Mouse (Mus musculus) layer of hippocampus, postnatal 14 days (tissue): ENCODE measurements at regions not wholly inside any gene's neighbourhood (a gene's known extent, or its start where the extent isn't known, plus 50 kb on each side); places are given as distances from the start of the nearest gene placed in this dataset.

Source experiments
- DNase-seq, 2 experiments: peaks; one replicate each; pipeline ENCODE4 v3.0.0; 2021 to 2022; ENCODE audit warnings: low spot score in 2 of 2, mixed read lengths in 1 of 2

DNA sequence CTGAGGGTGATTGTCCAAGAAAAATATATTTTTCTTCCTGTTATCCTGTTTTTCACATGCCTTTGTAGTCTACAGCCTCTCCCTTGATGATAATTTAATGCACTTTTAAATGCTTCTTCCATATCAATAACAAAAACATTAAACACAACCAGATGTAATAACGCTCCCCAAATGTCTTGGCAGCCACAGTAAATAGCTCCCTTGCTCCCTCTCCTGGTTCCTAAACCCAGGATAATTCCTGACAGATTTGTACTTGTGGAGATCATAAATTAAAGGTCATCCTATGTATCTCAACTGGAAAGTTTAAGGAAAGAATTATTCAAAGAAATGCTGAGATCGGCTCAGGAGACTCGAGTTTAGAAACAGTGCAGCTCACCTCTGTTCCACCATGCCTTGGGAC, 306.6 kb downstream of the Arl4a start:
- no peak for DNase-seq

DNA sequence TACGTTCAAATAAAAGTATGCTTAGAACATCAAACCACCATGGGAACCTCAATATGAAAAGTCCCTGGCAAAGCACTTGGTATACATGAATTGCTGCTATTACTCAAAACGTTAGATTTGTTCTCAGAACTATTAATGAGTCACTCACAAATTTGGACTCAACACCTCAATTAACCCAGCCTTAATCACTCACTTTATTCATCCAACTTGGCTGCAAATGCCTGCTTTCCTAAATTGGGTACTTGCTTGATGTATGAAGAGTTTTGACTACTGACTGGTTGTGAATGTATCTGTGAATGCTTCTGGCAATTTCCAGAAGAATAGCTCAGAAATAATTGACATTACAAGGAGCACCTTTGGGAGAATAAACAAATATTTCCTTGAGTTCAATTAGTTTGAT, 308.6 kb downstream of the Arl4a start:
- no peak for DNase-seq

DNA sequence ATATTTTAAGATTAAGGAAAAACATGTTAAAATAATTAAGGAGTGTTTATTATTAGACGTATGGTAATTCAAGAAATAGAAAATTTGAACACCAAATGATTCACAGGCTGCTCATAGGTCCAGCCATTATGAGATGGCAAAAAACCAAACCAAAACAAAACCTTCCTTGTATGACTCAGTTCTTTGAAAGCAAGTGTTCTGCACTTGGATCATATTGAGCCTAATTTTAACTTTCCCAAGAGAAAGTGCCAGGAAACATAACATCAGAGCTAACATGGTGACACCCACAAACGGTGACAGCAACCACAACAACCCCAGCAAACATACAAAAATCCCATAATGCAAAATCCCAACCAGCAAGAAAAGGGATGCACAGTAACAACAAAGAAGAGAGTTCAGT, 313.7 kb downstream of the Arl4a start:
- no peak for DNase-seq

DNA sequence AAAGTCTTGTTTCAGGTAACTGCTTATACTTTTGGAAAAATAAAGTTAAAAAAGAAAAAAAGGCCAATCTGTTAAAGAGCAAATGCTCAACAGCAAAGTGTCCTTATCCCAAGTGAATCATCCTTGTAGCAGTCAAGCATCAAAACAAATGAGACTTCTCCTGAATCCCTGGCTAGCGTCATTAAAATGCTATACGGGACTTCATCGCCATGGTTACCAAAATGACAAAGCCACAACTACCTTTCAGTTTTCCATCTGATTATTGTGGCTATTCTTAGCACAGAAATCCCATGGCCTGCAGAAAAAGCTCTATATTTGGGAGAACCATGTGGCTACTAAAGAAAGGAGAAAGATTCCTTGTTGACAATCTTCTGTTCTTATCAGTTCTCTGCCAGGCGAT, 322.7 kb downstream of the Arl4a start:
- no peak for DNase-seq

DNA sequence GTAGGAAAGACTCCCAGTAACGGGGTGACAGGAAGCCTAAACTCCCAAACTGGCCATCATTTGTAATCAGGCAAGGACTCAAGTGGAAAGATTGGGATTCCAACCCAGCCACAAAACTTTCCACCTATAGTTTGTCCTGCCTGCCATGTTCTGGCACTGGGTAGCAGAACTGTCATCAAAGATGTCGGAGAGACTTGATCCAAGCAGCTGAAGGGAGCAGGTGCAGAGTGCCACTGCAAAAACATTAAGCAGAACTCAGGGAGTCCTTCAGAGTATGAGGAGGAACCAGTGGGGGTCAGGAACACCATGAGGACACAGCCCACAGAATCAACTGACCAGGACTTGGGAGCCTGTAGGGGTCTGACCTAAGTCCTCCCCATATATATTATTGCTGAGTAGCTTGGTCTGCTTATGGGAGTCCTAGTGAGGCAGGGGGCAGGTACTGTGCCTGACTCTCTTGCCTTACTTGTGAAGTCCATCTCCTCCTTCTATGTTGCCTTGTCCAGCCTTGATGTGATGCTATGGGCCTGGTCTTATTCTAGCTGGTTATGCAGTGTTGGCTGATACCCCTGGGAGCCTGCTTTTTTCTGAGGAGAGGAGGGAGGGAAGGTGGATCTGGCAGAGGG, 323.5 kb downstream of the Arl4a start:
- no peak for DNase-seq

DNA sequence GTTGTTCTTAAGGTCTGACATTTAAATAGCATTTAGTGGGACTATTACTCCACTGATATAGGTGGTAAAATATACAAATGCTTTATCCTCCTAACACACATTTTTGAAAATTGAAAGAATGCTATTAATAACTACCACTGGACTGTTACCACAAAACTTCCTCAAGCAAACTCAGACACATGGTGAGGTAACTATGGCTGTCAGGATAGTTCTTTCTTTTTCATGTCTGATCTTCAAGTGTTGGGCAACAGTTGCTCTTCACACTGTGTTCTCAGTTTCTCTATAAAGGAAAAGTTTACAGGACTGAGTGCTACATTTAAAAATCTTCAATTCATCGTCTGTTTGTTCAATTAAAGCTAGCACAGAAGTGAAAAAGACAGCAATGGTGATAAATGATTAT, 326.0 kb downstream of the Arl4a start:
- DNase-seq, result no peak

DNA sequence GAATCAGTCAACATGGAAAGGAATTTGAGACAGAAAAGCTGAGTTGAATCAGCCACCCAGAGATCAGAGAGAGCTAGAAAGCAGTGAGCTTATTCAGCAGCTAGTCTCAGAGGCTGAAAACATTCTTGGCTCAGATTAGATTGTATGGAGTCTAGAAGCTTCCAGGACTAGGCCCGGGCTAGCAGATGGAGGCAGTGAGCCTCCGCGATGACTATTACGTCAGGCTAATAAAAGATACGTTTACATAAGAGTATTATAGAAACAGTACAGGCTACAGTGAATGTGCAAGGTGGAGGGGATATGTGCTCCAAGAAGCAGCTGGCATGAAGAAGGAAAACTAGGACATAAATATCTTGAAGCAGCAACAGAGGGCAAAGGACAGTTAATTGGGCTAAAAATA, 328.0 kb downstream of the Arl4a start:
- DNase-seq, result no peak

DNA sequence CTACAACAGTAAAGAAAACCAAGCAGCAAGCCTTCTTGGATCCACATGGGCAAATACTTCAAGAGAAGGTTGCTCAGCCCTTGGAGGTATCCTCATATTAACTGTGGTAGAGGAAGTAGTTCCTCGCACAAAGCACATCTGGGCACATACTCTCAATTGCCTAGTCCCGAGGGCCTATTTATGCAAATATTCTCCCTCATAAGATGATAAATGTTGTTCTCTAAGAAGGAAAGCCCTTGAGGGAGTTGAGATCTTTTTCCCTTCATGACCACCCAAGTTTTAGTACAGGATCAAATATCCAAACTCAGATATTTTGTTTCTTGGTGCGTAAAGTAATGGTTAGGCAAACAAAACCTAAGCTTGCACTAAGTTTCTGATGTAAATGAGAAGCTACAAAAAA, 340.6 kb downstream of the Arl4a start:
- DNase-seq, result no peak

DNA sequence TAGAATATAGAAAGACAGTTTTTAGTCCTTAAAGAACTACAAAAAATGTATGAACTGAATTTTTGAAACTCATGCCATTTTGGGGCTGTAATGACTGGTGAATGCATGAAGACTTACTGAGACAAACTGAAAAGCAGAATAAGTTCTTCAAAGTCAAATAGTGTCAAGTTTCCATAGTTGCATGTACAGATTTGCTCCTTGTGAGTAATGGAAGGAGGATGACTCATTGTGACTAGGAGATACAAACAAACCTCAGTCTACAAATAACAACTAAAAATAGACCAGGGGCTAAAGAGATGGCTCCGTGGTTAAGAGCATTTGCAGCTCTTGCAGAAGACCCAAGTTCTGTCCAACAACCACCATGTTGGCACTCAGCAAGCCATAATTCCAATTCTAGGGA, 342.5 kb downstream of the Arl4a start:
- DNase-seq, result no peak

DNA sequence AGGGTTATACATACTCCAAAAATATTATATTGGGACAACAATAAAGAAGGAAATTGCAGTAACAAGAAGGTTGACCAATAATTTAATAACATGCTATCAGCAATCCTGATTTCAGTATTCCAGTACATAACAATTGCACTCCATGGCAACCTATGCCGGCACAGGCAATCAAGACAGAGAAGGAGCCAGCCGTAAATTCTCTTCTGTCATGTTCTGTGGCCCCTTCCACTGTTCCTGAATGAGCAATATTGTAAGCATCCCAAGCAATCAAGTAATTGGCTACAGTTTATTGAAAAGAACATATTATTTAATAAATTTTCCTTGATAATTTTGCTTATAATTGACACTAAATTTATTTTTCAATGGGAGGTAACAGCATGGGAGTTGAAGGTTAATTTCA, 345.8 kb downstream of the Arl4a start:
- DNase-seq, result no peak

DNA sequence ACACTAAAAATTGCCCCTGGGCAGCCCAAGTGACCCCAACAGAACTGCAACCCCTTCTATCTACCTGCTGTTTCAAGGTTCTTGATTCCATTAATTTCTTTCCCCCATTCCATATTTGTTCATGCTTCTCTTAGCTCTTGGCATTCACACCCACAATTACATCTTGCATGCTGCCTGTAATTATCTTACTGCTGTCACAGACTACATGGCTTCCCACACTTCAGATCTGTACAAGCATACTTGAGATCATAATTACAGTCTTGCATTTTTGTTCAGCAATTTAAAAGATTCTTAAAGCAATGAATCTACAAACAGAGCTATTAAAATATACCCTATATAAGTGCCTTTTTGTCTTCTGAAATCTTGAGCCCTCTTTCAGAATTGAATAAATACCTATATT, 352.4 kb downstream of the Arl4a start:
- DNase-seq, result peak in 1 of 2 experiments; percentile 8

DNA sequence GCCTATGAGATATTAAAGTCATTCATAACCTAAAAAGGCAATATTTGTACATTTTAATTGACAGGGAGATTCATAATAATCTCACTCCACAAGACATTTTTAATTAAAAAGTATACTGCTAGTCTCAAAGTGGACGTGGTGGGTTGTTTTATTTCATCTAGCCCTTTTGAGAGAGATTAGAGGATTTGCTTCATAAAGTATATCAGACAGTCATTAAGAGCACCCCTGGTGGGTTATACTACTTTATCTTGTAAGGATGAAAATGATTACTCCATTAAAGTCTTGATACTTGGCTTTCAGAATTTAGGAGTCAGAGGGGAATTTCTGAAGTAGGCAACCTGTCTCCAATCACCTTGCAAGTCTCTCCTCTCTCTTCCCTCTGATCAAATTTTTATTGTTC, 355.7 kb downstream of the Arl4a start:
- DNase-seq, result no peak

DNA sequence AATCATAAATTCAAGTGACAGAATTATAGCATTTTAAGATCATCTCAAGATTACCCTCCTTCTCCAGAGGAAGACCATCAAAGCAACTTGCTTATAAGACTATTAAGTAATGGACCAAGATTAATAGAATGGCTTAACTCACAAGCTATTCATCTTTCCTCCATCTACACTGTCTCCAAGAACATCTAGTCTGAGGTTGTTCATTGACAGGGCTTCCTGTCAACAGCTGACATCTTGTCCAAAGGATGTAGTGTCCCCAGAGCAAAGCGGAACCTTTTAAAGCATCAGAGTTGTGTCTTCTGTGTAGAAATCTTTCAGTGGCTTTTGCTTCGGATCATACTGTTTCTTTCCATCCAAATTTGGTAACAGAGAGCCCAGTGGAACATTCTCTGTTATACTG, 362.2 kb downstream of the Arl4a start:
- DNase-seq, result no peak

DNA sequence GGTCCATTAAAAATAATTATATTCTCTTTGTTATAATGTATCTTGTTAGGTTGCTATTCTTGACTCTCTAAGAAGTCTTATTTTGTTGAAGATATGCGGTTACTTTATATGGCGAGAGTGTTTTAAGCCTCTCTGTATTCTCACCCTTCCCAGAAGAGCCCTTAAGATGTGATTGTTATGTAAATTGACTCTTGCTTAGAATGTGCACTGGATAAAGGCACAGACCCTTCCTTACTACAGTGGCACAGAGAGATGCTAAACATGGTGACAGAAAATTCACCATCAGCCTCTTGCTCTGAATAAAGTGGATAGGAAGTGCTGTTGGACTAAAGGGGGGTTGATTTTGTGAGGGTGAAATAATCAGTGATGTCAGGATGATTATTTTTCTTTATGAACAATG, 370.1 kb downstream of the Arl4a start:
- DNase-seq, result no peak

DNA sequence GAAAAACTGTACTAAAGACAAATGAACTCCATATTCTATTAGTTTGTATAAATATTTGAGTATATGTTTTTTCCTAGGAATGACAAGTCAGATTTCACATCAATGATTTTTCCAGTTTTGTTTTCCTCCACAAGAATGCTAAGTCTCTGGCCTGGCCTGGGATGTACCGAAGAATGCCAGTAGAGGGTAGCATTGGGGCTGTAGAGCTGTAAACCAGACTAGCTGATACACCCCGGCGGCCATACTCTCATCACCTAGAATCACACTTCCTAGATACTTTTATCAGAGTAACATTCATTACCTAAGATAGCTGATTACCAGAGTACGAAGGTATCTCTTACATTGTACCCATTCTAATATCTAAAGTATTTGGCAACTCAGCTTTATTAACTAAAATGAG, 372.4 kb downstream of the Arl4a start:
- DNase-seq, result peak; percentile 17 to 56

DNA sequence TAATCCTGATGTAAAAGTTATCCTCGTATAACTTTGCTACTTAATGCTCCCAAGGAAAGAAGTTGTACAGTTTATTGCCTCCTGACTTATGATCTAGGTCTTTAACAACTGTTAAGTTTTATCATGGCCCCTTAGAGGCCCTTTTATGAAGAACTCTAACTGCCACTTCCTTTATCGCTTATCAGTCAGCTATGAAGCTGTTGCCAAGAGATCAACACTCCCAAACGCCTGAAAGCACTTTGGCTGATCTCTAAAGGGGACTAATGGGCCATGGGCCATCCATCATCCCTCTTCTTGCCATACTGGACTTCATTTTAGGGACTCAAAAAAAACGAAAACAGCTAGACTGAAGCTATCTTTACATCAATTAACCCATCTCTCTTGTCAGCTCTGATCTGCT, 377.4 kb downstream of the Arl4a start:
- DNase-seq, result no peak

DNA sequence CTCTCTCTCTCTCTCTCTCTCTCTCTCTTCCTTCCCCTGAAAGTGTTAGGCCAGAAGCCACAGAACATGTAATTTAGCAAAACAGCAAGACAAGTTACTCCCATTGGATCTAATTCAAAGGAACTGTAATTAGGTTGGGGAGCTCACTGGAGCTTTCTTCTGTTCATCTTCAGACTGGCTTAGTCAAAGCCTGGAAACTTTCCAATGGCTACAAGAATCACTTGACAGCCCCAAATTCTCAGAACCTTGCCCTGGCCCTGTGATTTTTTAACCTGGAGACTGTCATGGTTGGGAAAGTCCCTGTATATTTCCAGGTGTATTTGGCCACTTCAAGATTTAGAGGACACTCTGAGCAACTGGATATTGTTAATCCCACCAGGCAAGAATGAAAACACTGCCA, 381.2 kb downstream of the Arl4a start:
- no peak for DNase-seq

DNA sequence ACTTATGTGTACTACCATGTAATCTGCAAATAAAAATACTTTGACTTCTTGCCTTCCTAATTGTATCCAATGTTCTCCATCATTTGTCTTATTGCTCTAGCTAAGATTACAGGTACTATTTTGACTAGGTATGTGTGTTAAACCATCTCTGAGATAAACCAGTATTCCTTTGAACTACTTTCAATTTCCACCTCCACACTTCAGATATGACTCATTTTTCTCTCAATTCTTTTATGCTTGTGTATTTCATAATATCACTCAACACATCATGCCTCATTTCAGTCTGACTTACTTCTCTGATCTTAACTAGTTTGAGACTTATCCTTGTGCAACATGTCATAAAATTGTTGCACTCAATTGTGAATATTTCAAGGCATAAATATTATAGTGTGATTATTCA, 388.9 kb downstream of the Arl4a start:
- no peak for DNase-seq

DNA sequence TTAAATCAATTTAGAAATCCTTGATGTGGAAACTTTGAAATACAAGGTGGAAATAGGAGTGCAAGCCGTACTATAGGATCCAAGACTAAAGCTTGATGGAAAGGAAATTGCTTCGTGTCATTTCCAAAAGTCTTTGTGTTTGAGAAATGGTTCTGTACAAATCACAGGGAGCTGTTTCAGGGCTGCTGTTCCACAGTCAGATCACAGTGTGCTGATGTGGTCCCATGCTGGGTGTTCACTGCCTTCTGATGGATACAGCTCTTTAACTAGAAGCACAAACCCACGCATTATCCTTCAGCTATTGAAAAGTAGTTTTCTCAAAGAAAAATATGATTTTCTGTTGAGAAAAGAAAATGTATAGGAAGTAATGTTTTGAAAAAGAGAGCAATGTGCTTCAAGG, 391.3 kb downstream of the Arl4a start:
- DNase-seq, result no peak

DNA sequence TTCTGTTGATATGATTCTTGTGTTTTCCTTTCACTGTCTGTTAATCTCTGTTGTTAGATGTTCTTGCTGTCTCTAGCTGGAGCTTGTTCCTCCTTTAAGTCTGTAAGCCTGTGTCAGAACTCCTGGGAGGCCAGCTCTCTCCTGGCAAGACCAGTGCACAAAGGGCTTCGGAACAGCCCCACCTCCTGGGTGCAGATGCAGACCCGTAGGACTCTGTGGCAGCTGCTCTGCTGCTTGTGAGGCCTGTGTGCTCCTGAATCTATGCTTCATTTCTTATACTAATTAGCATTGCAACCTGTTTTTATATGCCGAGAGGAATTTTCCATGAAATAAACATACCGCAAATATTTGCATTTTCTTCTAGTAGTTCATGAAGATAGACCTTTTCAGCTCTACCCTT, 392.2 kb downstream of the Arl4a start:
- DNase-seq, result no peak

DNA sequence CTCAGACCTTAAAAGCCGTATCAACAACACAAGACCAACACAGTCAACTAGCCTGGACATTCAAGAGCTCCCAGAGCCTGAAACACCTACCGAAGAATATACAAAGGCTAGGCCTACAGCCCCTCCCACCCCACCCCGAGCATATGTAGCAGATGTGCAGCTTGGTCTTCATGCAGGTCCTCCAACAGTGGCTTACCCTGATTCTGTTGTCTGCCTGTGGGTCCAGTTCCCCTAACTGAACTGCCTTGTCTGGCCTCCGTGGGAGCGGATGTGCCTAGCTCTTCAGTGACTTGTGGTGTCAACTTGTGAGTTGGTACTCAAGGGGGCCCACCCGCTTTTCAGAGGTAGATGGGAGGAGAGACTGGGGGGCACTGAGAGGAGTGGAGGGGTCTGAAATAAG, 398.6 kb downstream of the Arl4a start:
- DNase-seq, result no peak

DNA sequence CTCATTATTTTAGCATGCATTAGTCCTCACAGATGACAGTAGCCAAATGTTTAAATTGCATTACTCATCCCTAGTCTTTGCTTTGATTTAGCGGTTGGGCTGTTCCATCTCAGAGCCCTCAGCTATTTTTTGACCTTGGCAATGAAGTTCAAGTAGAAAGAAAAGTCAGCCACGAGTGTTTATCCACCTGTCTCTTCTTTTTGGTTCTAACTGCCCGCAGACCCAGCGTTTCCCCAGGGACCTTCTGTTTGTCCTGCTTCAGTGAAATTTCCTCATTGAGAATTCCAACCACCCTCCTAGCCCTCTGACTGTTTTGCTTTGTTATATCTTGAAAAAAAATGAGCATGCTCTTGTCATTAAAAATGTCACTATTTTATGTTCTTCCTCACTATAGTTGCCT, 403.5 kb downstream of the Arl4a start:
- DNase-seq, result no peak

DNA sequence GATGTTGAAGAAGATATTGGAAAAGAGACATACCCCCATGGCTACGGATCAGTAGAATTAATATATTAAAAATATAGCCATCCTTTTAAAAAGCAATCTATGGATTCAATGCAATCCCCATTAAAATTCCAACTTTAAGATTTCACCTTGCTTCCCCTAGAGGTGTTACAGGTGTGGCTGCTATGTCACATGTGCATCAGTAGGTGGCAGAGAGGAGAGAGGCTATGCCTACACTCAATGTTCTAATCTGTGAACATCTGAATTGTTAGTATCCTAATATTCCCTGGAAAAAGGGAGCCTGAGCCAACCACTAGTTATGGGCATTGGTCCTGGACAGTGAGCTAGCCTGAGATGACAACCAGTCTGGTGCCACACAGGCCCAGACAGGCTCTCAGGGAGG, 416.6 kb downstream of the Arl4a start:
- no peak for DNase-seq

DNA sequence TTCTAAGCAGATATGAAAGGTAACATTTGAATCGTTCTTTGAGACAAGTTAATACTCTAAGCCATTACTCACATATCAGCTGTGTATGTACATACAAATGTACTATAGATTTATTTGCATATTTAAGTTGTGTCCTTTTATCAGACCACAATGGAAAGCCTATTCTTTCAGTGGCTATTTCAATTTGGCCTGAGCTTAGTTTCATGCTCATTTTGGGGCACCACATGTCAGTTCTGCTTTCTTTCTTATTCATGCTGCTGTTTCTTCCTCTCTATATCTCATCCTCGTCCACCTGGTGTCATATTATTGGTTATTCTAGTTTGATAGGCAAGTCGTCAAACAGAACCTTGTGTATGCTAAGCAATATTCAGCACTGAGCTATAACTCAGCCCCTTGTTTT, 432.5 kb downstream of the Arl4a start:
- no peak for DNase-seq
